Mouse (Mus musculus) embryo, embryonic 10 days (tissue): ENCODE data around the gene Arnt2.
A peak's percentile ranks its signal among the peaks of the same experiment; 100 is the strongest.

Source experiments
- DNase-seq: peaks from one replicate; pipeline ENCODE4 v3.0.0-alpha.2; 2015; ENCODE audit warnings: low spot score

The Arnt2 gene

DNA sequence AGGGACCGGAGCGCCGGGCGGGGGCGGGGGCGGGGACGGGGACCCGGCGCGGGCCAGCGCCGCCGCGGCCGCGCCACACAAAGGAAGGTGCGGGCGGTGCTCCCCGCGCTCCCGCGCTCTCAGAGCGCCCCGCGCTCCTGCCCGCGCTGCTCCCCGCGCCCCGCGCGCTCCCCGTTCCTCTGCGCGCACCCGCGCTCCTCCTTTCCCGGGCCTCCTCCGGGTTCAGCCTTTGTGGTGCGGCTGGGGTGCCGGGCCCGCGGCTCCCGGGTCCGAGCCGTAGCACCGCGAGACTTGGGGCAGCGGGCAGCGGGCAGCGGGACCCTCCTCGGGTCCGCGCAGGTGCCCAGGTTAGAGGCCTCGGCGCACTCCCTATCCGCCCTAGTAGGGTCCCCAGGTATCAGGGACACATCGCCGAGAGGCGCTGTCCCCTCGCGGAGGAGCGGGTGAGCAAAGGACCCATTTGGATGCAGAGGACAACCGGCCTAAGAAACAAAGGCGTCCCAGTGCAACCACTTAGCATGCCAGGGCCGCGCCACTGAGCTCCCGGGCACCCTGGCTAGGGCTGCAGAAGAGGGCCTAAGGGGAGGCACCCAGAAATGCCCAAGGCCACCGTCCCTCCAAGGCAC is at the start of gene Arnt2:
Arnt2 (minus strand) TSS at position 281 of the 626 bp plus-strand sequence.
- peak; percentile 61 for DNase-seq

DNA sequence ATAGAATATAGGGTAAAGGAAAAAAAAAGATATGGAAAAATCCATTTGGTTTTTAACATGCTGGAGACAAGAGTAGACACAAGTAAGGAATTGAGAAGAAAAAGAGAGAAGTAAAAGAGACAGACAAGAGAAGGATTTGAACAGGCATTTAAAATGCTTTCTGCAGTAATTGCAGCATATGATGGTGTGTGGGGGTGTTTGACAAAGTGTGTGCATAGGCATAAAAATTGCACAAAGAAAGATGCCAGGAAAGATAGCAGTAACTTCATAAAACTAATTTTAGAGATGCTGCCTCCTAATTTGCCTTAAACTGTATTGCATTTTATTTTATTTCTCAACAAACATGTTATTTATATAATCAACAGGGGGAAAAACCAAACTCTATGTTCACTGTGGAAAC is 41.7 kb upstream of the Arnt2 start:
- DNase-seq, result no peak

DNA sequence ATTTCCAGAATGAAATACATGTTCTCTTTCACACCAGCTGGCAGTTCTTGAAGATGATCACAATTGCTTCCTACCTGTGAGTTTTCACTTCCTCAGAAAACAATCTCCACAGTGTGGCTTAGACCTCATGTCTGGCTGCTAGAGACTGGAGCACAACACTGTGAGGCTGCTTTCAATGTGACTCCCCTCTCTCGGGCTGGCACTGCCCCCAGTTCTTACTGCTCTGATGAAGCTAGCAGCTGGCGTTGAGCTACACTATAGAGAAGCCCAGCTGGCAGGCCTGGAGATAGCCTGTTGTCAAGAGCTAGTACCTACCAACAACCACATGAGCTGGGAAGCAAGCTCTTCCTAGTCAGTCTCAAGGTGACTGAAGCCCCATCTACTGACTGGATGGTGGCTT is 39.1 kb upstream of the Arnt2 start:
- no peak for DNase-seq

DNA sequence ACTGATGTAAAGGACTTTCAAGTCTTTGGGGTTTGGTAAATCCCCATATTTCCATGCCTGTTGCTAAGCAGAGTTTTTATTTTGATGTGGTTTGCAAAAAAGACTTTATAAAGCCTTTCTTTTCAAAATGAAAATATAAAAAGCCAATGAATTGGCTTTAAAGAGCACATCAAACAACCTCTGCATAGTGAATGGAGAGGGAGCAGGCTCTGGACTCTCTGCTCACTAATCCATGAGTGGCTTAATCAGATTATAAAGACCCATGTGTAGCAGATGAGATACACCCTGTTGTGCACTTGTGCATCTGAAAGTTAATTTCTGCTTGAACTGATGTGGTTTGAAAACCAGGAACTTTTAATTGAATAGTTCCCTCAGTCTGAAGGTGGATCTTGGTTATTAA is 38.5 kb upstream of the Arnt2 start:
- no peak for DNase-seq

DNA sequence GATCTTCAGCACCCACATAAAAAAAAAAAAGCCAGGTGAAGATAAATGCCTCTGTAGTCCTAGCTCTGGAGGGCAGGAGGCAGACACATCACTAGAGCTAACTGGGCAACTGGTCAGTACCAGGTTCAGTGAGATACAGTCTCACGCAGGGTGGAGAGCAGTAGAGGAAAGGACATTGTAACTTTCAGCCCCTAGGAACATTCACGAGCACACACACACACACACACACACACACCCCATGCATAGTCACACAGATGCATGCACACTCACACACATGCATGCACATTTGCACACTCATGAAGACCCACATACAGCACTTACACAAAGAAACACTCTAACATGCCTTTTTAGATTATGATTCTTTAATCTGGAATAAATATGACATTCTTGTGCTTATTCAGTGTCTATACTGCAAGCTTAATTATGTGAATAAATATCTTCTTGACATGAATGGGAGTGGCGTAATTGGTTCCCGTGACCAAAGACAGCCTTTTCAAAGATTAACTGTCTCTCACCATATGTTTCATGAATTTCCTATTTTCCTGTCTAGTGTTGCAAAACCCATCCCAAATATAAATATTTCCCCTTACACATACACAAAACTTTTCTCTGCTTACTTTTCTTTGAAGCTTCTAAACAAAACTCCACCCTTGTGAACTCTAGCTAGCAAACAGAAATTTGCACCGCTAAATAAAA is 37.9 kb upstream of the Arnt2 start:
- no peak for DNase-seq

DNA sequence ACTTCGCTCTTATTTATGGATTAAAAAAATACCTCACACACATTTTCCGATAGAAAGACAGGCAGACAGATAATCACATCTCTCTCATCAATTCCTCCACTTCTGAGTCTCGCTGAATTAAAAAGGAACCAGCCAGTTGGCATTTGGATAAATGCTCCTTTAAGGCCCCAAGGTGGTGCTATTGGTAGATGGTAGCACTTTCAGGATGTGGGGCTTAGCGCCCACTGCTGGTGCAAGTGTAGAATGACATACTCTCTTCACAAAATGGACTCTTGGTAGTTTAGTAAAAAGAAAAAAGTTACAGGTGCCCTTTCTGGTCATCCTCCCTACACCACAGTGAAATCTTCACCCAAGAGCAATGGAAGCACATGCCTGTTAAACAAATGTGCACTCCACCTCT is 37.1 kb upstream of the Arnt2 start:
- peak; percentile 86 for DNase-seq

DNA sequence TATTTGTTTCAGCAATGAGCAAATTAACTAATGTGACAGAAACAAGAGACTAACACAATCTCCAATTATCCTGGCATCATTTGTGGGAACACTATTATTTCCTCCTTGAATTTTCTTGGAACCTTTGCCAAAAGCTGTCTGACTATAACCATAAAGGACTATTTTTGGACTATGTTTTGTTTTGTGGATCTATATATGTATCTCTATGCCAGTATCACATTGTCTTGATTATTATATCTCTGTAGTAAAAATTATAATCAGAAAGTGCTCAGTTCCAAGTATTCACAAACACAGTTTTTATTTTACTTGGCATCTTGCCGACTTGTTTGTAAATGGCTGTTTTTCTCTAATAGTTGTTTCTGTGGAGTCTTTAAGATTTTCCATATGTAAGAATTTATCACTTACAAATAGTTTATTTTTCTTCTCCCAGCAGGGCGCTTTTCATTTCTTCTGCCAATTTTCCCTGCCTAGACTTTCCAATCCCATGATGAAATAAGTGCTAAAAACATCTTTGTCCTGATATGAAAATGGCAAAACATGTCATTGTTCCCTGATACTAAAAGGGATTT is 32.5 kb upstream of the Arnt2 start:
- no peak for DNase-seq

DNA sequence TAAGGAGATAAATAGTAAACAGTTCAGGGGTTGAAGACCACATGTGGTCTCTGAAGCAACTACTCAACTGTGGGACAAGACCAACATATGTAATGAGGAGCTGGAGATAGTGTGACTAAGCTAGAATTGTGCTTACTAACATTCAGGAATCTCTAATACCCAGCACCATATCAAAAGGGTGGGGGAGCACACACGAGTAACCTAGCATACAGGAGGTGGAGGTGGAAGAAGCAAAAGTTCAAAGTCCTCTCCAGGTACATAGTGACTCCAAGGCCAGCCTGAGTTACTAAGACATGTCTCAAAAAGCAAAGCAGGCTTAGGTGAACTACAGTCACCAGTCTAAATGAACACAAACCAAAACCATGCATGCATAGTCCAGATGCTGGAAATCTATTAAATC is 29.6 kb upstream of the Arnt2 start:
- no peak for DNase-seq

DNA sequence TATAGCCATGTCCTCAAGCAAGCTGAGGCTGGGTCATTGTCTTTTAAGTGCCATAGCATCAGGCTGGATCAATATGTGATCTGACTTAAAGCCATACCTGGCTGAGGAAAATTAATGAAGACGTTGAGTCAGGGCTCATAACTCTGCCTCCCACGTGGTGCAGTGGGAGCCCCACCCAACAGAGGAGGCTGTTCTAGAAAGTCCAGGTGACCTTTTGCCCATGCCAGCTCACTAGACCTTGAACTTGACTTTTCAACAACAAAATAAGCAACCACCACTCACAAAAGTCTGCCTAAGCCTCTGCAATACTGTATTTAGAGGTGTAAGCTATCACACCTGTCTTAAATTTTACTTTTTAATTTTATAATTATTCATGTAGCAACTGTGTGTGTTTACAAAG is 24.9 kb upstream of the Arnt2 start:
- DNase-seq, result no peak

DNA sequence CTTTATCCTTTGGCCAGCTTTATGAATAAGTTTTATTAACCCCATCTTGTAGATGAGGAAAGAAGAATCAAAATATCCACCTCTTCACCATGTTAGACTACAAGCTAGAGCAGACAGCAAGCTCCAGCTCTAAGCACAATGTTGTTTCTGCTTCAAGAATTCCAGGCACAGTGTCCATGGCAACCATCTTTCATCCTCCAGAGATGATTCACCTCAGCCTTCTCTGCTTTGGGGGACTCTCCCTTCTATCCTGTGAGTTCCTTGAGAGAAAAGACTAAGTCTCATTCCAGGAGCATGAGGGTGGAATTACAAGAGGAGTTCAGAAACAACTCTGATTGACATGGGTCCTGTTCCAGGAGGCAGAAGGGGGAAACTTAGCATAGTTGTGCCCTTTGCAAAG is 22.2 kb upstream of the Arnt2 start:
- DNase-seq, result peak; percentile 16

DNA sequence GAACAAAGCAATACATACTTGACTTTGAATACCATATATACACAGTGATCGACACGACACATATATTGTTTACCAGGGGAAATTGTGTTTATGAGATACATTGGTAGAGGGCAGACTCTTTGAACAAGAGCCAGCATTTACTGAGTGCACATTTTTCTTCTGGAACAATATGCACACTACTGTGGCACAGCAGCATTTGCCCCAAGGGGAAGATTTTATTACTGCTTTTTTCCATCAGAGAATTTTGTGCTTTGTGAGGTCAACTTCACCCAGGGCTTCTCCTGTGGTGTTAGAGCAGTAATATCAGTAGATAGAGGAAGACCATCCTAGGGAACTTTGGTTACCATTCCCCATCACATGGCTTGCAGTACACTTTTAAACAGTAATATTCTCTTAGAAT is 17.2 kb upstream of the Arnt2 start:
- no peak for DNase-seq

DNA sequence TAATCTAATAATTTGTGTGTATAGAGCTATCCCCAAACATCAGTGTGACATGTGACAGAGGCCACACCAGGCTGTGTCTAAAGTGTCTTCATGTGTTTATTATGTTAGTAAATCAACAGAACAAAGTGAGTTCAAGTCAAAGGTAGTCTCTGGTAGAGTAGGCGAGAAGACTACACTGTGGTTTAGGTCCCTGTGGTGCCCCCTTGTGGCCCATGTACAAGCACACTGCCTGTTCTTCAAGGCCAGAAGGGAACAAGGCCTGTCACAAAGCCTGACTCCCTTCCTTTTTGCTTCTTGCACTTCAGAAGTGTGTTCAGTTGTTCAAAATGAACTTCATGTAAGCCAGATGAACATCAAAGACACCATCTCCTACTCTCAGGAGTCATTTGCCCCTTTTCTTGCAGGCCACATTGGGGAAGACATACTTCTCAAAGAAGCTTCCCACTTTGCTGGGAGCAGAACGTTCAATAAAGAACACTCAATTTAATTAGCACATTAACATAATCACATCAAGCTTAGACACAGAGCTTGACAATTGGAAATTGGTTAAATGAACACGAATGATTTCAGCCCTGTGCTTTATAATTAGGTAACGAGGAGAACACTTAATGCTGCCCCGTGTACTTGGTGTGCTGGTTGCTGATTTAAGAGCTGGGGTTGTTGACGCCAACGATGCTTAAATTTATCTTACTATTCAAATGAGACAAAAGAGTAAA is 14.9 kb upstream of the Arnt2 start:
- peak; percentile 60 for DNase-seq

DNA sequence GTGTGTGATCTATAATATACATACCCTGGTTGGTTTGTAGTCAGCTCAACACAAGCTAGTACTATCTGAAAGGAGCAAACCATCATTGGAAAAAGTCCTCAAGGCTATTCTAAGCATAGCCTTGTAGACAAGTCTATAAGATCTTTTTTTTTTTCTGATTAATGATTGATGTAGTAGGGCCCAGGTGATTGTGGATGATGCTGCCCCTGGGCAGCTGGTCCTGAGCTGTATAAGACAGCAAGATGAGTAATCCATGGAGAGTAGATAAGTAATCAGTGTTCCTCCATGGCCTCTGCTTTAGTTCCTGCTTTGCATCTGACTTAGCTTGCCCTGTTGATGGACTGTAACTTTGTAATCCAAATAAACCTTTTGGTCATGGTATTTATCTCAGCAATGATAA is 11.8 kb upstream of the Arnt2 start:
- no peak for DNase-seq

DNA sequence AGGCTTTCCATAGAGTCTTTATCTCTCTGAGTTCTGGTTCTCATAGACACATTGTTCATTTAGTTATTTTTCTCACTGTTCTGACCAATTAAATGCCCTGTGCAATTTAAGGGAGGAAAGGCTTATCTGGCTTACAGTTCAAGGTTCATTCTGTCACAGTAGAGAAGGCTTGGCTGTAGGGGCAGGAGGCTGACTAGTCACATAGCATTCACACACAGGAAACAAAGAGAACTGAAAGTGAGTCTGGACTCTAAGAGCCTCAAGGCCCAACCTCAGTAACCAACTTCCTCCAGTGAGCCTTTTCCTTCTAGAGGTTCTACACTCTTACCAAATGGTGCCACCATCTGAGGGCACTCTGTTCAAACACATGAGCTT is 11.3 kb upstream of the Arnt2 start:
- DNase-seq, result no peak

DNA sequence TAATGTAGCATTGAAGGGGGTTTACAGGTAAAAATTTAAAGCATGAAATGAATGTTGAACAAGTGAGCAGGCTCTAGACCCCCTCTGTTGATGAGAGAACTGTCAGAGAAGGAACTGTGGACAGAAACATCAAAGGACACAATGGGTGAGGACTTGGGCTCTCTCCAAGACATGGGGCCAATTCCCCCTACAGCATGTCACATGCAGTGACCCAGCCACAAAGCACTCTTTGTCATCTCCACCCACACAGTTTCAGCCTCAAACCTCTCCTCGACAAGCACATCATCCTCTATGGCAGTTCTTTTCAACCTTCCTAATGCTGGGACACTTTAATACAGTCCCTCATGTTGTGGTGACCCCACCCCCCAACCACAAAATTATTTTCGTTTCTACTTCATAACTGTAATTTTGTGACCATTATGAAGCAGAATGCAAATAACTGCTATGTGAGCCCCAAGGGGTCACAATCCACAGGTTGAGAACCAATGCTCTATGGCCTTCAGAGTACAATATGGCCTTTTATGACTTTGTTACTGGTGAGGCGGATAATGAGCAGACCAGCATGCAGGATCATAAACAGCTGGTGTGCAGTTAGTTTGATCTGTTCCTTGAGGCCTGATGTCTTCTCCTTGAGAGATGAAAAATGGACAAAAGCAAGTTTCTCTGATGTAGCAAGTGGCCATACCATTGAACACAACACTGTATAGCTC is 10.8 kb upstream of the Arnt2 start:
- no peak for DNase-seq

DNA sequence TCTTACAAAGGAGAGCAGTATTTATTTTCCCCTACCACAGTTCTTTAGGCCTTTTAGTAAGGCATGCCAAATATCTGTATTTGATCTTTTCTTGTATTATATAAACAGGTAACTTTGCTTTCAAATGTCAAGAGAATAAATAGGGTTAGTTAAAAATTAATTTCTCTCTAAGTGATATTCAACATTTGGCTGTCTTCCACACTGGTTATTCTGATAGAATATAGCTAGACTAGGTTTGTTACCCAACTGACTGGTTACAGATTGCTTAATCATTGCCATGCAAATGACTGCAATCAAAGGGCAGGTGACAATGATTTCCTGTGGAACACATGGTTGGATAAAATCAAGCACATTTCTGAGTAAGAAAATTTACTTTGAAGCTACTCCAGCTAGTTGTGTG is 7.5 kb upstream of the Arnt2 start:
- no peak for DNase-seq

DNA sequence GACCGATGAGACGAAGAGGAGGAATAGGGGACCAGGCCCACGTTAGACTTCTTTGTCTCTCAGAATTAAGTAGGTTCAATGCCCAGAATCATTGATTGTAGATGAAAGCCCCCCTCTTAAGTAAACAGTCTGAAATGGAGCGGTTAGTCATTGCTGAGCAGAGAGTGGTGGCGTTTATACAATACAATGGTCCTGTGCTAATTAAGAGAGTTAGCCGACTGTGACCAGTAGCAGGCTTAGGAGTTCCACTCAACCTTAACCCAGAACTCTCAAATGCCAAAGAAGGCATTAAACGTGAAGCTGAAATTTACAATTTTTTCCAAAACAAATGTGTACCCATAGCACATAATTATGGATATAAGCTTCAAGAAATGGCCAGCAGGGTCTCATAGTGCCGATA is 2.6 kb upstream of the Arnt2 start:
- DNase-seq, result no peak

DNA sequence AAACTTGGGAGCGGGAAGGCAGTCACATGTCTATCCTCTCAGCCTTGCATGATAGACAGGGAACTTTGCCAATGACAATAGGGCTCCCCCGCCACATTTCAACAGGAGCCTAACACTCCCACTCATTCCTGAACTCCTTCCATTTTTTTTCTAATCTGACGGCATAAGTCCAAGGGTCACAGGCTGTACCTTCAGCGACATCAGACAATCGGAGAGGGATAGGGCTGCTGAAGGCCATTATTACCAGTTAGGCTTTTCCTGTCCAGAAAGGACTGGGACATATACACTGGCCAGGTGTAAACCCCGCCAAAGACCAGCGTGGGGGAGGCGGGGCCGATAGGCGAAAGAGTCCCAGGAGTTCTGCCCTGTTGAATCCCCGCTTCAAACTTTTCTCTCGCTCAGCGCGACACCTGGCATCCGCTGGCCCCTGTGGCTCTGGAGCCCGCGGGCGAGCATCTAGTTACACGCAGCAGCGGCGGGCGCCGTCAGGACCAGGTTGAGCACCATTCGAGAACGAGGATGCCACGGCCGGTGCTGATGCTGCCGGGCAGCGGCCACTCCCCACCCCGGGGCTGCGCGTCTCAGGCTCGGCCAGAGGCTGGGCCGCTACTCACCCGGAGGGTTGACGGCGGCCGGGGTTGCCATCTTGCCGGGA is 608 bp downstream of the Arnt2 start:
- DNase-seq, result peak; percentile 67

DNA sequence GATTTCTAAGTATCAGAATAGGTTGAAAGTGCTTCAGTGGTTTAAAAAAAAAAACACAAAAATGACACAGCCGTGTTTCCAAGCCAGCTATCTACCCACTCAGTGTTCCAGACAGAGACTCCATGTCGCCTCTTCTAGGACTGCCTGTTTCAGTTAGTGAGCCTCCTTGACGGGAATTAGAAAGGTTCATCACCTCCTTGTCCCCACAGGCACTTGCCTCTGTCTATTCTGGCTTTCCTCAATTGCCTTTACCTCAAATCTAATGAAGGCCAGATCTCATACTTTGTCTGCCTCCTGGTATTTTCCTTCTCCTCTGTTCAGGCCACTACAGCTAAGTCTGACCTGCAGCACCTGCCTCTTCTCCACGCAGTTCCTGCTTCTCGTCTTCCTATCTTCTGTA is 1.7 kb downstream of the Arnt2 start:
- no peak for DNase-seq

DNA sequence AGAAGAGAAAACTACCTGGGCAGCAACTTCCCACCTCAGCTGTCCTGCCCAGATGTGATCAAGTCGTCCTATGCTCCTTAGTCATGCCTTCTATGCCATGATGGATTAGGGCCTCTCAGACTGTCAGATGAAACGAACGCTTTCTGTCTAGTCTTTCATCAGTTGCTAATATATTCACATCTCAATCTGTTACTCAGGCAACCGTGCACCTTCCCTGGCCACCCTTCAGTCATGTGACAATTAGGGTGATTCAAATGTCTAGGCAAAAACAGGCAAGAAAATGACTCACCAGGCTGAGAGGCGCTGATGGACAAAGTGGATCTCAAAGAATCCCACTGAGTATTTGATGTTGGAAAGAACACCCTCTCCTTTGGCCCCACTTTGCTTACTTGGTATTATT is 6.6 kb downstream of the Arnt2 start:
- peak; percentile 41 for DNase-seq

DNA sequence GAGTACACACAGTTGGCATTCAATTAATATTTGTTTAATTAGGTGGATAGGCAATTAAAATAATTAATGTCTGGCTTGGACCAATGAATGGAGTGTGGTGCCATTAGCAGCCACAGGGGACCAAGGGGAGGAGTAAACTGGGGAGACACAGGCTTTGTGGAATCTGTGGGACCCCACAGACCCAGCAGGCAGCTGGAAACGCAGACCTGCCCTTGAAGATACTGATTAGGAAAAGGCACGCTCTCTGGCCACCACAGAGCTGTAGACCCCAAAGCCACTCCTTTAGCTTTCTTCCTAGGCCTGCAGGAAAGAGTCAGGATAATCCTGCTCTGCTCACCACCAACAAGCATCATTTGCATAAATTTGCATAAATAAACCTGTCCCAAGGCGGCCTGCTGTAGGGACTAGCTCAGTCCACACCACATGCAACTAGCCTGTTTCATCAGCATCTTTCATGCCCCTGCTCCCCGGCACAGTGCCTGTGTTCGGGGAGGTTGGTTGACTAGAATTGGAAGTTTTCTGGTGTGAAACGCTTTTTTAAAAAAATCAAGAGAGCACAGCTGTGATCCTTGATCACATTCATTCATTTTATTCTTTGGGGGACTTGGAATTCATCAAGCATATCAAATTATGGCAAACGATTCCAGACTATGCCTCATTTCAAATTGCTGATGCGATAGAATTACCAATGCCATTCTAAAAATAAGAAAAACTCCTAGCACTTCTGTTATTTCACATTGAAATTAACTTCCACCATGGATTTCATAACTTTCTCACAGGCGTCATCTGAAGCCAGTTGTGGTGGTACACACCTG is 8.1 kb downstream of the Arnt2 start:
- DNase-seq, result no peak
